Mouse (Mus musculus) thymus, adult 2 months (tissue): Measurements from ENCODE around the gene Supt3. TPM values are rescaled to one million over a fixed set of nuclear protein-coding genes. Genes with fewer than 3 reads are reported as not detected.

Source experiments
- DNase-seq: peaks from one replicate; pipeline ENCODE4 v3.0.0; 2021
- H3K27ac ChIP-seq: fragments of 200-500 bp; 2 replicates; pipeline ENCODE4 v1.5.1; 2012; ENCODE audit warnings: low read length, control low read depth; ENCODE audit not compliant: control insufficient read depth, insufficient read depth
- H3K27me3 ChIP-seq: fragments of 200-500 bp; 2 replicates; pipeline ENCODE4 v1.6.1; 2012; ENCODE audit warnings: mild to moderate bottlenecking, low read length, moderate library complexity, mixed read lengths; ENCODE audit not compliant: control insufficient read depth, insufficient read depth
- H3K36me3 ChIP-seq: fragments of 200-500 bp; 2 replicates; pipeline ENCODE4 v1.6.1; 2012; ENCODE audit warnings: mild to moderate bottlenecking, low read length, moderate library complexity; ENCODE audit not compliant: control insufficient read depth, insufficient read depth
- H3K4me1 ChIP-seq: fragments of 200-500 bp; replicated peaks from 2 replicates; pipeline ENCODE4 v1.6.1; 2012; ENCODE audit warnings: low read length; ENCODE audit not compliant: control insufficient read depth, insufficient read depth
- H3K4me3 ChIP-seq: fragments of 200-500 bp; 2 replicates; pipeline ENCODE4 v1.5.1; 2012; ENCODE audit warnings: mild to moderate bottlenecking, low read length, control low read depth, moderate library complexity; ENCODE audit not compliant: control insufficient read depth, insufficient read depth
- CTCF ChIP-seq: fragments of 200-500 bp; IDR thresholded peaks from 2 replicates; pipeline ENCODE4 v1.5.1; 2012; ENCODE audit warnings: mild to moderate bottlenecking, control low read depth, low read length, moderate library complexity, borderline replicate concordance; ENCODE audit not compliant: control insufficient read depth, poor library complexity, insufficient read depth; ENCODE audit errors: extremely low read depth
- POLR2A ChIP-seq: fragments of 200-500 bp; IDR thresholded peaks from 2 replicates; pipeline ENCODE4 v1.6.1; 2012; ENCODE audit warnings: mild to moderate bottlenecking, low read length, control low read depth, moderate library complexity; ENCODE audit not compliant: control insufficient read depth, poor library complexity, insufficient read depth; ENCODE audit errors: extremely low read depth
- WGBS: fragments of 180-500 bp; shearing (Covaris S2); methylation state at CpG from one replicate; pipeline ENCODE4 v1.1.7; 2018; 5-methylcytosine and 5-hydroxymethylcytosine counted together
- polyA plus RNA-seq: library from polyadenylated mRNA; depleted of rRNA; stranded (reverse); fragments of >200 nt; gene quantifications from 2 replicates; pipeline ENCODE4 v1.2.3, GENCODE M21; 2012

Gene Supt3
- polyA plus RNA-seq, 1 experiment, result 4.8 TPM

- TF ChIP-seq CTCF (no peak), POLR2A (no peak)
- no peak overlapping the region for H3K27ac ChIP-seq
- no peaks in the 10 kb centered on the region for H3K36me3 ChIP-seq
- 95% methylated on average over 3 of the region's 3 CpGs for WGBS
- DNase-seq, result no peak
- H3K27me3 ChIP-seq, result no peaks in the 10 kb centered on the region
- H3K4me3 ChIP-seq, result no peak overlapping the region
- no peaks in the 10 kb centered on the region for H3K4me1 ChIP-seq
Measured at GRCm38 (mm10) chr17:44797331-44797730, 20.4 kb downstream of the Supt3 start.

GRCm38 (mm10) chr17:44807031-44807430 lies 30.1 kb downstream of the Supt3 start:
- no peak for DNase-seq
- no peak overlapping the region for H3K4me3 ChIP-seq
- H3K27me3 ChIP-seq, result no peaks in the 10 kb centered on the region
- no peak overlapping the region for H3K27ac ChIP-seq
- no peaks in the 10 kb centered on the region for H3K36me3 ChIP-seq
- no peak for TF ChIP-seq POLR2A
- no peak for TF ChIP-seq CTCF
- WGBS, result 95% methylated on average over 1 of the region's 1 CpGs
- no peaks in the 10 kb centered on the region for H3K4me1 ChIP-seq

GRCm38 (mm10) chr17:44814508-44815175 lies 37.7 kb downstream of the Supt3 start, which contains the start of gene Runx2:
Runx2 (minus strand) TSS chr17:44814797.
- H3K27ac ChIP-seq, result no peak within 1 kb of the TSS
- TF ChIP-seq CTCF, result no peak
- TF ChIP-seq POLR2A, result no peak
- 18% methylated on average over 3 of the region's 3 CpGs for WGBS
- no peaks in the 10 kb centered on the region for H3K27me3 ChIP-seq
- no peaks in the 10 kb centered on the region for H3K36me3 ChIP-seq
- no peak within 1 kb of the TSS for H3K4me3 ChIP-seq
- H3K4me1 ChIP-seq, result no peaks in the 10 kb centered on the region
- DNase-seq, result no peak

GRCm38 (mm10) chr17:44818825-44819224 lies 41.9 kb downstream of the Supt3 start:
- WGBS, result 4% methylated on average over 2 of the region's 2 CpGs
- TF ChIP-seq POLR2A (no peak), CTCF (no peak)
- Histone ChIP-seq H3K27me3 (no peaks in the 10 kb centered on the region), H3K27ac (no peak overlapping the region), H3K36me3 (no peaks in the 10 kb centered on the region), H3K4me1 (no peaks in the 10 kb centered on the region), H3K4me3 (no peak overlapping the region)
- no peak for DNase-seq

GRCm38 (mm10) chr17:44819816-44820215 lies 42.9 kb downstream of the Supt3 start:
- 15% methylated on average over 4 of the region's 4 CpGs for WGBS
- no peak overlapping the region for H3K27ac ChIP-seq
- TF ChIP-seq CTCF (no peak), POLR2A (no peak)
- H3K4me1 ChIP-seq, result no peaks in the 10 kb centered on the region
- H3K36me3 ChIP-seq, result no peaks in the 10 kb centered on the region
- no peak overlapping the region for H3K4me3 ChIP-seq
- no peak for DNase-seq
- H3K27me3 ChIP-seq, result no peaks in the 10 kb centered on the region

- TF ChIP-seq POLR2A (no peak), CTCF (no peak)
- Histone ChIP-seq H3K27me3 (no peaks in the 10 kb centered on the region), H3K27ac (no peak overlapping the region), H3K4me3 (no peak overlapping the region), H3K36me3 (no peaks in the 10 kb centered on the region), H3K4me1 (no peaks in the 10 kb centered on the region)
- WGBS, result 97% methylated on average over 5 of the region's 5 CpGs
- no peak for DNase-seq
Measured at GRCm38 (mm10) chr17:44821940-44822339, 45.0 kb downstream of the Supt3 start.
